Mouse (Mus musculus) MEL (cell line): ENCODE results near the gene Socs5. TPM values are rescaled to one million over a fixed set of nuclear protein-coding genes. Genes with fewer than 3 reads are reported as not detected.

Experiments
- DNase-seq: peaks from one replicate; pipeline ENCODE4 v3.0.0; 2011; ENCODE audit warnings: low read depth, low spot score
- H3K27ac ChIP-seq: 2 replicates; pipeline ENCODE4 v1.5.1; 2012; ENCODE audit warnings: low read depth, mild to moderate bottlenecking, control low read depth, low read length, moderate library complexity; ENCODE audit not compliant: control insufficient read depth
- H3K27me3 ChIP-seq, 2 experiments: fragments of 150-350 bp in 1 of 2; sonication (generic) in 1 of 2; 2 replicates each; pipeline ENCODE4 v1.6.1; 2012; ENCODE audit warnings: low read length in 2 of 2, mild to moderate bottlenecking in 2 of 2, improper control_type of control experiment in 1 of 2, moderate library complexity in 1 of 2; ENCODE audit not compliant: insufficient read depth in 2 of 2, control insufficient read depth in 1 of 2
- H3K36me3 ChIP-seq, 2 experiments: 2 replicates each; pipeline ENCODE4 v1.6.1; 2012 to 2014; ENCODE audit warnings: low read length in 2 of 2, improper control_type of control experiment in 1 of 2, inconsistent platforms in 1 of 2, mild to moderate bottlenecking in 1 of 2; ENCODE audit not compliant: insufficient read depth in 2 of 2, control insufficient read depth in 1 of 2
- H3K4me1 ChIP-seq, 2 experiments: fragments of 150-350 bp in 1 of 2; sonication (generic) in 1 of 2; 2 replicates each; pipeline ENCODE4 v1.6.1; 2012; ENCODE audit warnings: low read length in 2 of 2, improper control_type of control experiment in 1 of 2, mild to moderate bottlenecking in 1 of 2; ENCODE audit not compliant: insufficient read depth in 2 of 2, control insufficient read depth in 1 of 2
- H3K4me3 ChIP-seq, 2 experiments: fragments of 150-350 bp in 1 of 2; sonication (generic) in 1 of 2; 2 replicates each; pipeline ENCODE4 v1.5.1; 2012; ENCODE audit warnings: low read depth in 2 of 2, low read length in 2 of 2, mild to moderate bottlenecking in 2 of 2, moderate library complexity in 2 of 2, control low read depth in 1 of 2, improper control_type of control experiment in 1 of 2; ENCODE audit not compliant: control insufficient read depth in 1 of 2, insufficient read depth in 1 of 2
- H3K79me2 ChIP-seq: 2 replicates; pipeline ENCODE4 v1.6.1; 2012; ENCODE audit warnings: mild to moderate bottlenecking, low read length, moderate library complexity; ENCODE audit not compliant: control insufficient read depth, poor library complexity, insufficient read depth
- H3K9ac ChIP-seq: 2 replicates; pipeline ENCODE4 v1.6.1; 2012; ENCODE audit warnings: low read depth, mild to moderate bottlenecking, control low read depth, low read length, moderate library complexity; ENCODE audit not compliant: control insufficient read depth, poor library complexity, severe bottlenecking
- H3K9me3 ChIP-seq: fragments of 150-350 bp; sonication (generic); replicated peaks from 2 replicates; pipeline ENCODE4 v1.6.1; 2012; ENCODE audit warnings: mild to moderate bottlenecking, low read length, improper control_type of control experiment, moderate library complexity; ENCODE audit not compliant: insufficient read depth
- E2F4 ChIP-seq: IDR thresholded peaks from 2 replicates; pipeline ENCODE4 v1.6.1; 2011; ENCODE audit warnings: low read depth, low read length, improper control_type of control experiment, borderline replicate concordance
- ETS1 ChIP-seq: IDR thresholded peaks from 2 replicates; pipeline ENCODE4 v1.6.1; 2012; ENCODE audit warnings: low read depth, mild to moderate bottlenecking, inconsistent platforms, low read length, improper control_type of control experiment, moderate library complexity
- GABPA ChIP-seq: IDR thresholded peaks from 2 replicates; pipeline ENCODE4 v1.6.1; 2012; ENCODE audit warnings: low read depth, mild to moderate bottlenecking, inconsistent platforms, low read length, improper control_type of control experiment, moderate library complexity
- HCFC1 ChIP-seq: IDR thresholded peaks from 2 replicates; pipeline ENCODE4 v1.6.1; 2012; ENCODE audit warnings: low read depth, mild to moderate bottlenecking, inconsistent platforms, low read length, improper control_type of control experiment, moderate library complexity
- JUND ChIP-seq: IDR thresholded peaks from 2 replicates; pipeline ENCODE4 v1.6.1; 2011; ENCODE audit warnings: low read depth, mild to moderate bottlenecking, improper control_type of control experiment, low read length
- KAT2A ChIP-seq: conservative IDR thresholded peaks from 2 replicates; pipeline ENCODE4 v1.6.1; 2012; ENCODE audit warnings: low read depth, low read length, improper control_type of control experiment, inconsistent platforms
- MAFK ChIP-seq: IDR thresholded peaks from 2 replicates; pipeline ENCODE4 v1.6.1; 2011; ENCODE audit warnings: low read depth, mild to moderate bottlenecking, low read length, improper control_type of control experiment, borderline replicate concordance
- MAX ChIP-seq: IDR thresholded peaks from 2 replicates; pipeline ENCODE4 v1.6.1; 2011; ENCODE audit warnings: low read length, improper control_type of control experiment
- MAZ ChIP-seq: IDR thresholded peaks from 2 replicates; pipeline ENCODE4 v1.6.1; 2012; ENCODE audit warnings: low read depth, mild to moderate bottlenecking, inconsistent platforms, low read length, improper control_type of control experiment
- MYC ChIP-seq: IDR thresholded peaks from 2 replicates; pipeline ENCODE4 v1.6.1; 2011; ENCODE audit warnings: low read depth, mild to moderate bottlenecking, low read length, improper control_type of control experiment, moderate library complexity
- NELFE ChIP-seq: IDR thresholded peaks from 2 replicates; pipeline ENCODE4 v1.6.1; 2011; ENCODE audit warnings: low read depth, low read length, improper control_type of control experiment
- NRF1 ChIP-seq: IDR thresholded peaks from 2 replicates; pipeline ENCODE4 v1.6.1; 2014; ENCODE audit warnings: low read depth, mild to moderate bottlenecking, inconsistent platforms, low read length, improper control_type of control experiment, moderate library complexity; ENCODE audit not compliant: poor library complexity, insufficient read depth, severe bottlenecking
- POLR2A ChIP-seq, 2 experiments: IDR thresholded peaks; 2 replicates each; pipeline ENCODE4 v1.6.1; 2011 to 2012; ENCODE audit warnings: low read length in 2 of 2, mild to moderate bottlenecking in 2 of 2, control low read depth in 1 of 2, improper control_type of control experiment in 1 of 2, low read depth in 1 of 2, moderate library complexity in 1 of 2; ENCODE audit not compliant: control insufficient read depth in 1 of 2, insufficient read depth in 1 of 2, poor library complexity in 1 of 2
- POLR2AphosphoS5 ChIP-seq: IDR thresholded peaks from 2 replicates; pipeline ENCODE4 v1.6.1; 2012; ENCODE audit warnings: low read depth, borderline replicate concordance, mild to moderate bottlenecking, inconsistent platforms, low read length, moderate library complexity, mixed read lengths
- SMC3 ChIP-seq: IDR thresholded peaks from 2 replicates; pipeline ENCODE4 v1.6.1; 2011; ENCODE audit warnings: low read depth, low read length, improper control_type of control experiment
- UBTF ChIP-seq: IDR thresholded peaks from 2 replicates; pipeline ENCODE4 v1.6.1; 2012; ENCODE audit warnings: low read depth, mild to moderate bottlenecking, inconsistent platforms, low read length, improper control_type of control experiment, moderate library complexity, borderline replicate concordance; ENCODE audit not compliant: insufficient read depth
- USF1 ChIP-seq: IDR thresholded peaks from 2 replicates; pipeline ENCODE4 v1.6.1; 2014; ENCODE audit warnings: low read depth, mild to moderate bottlenecking, inconsistent platforms, low read length, improper control_type of control experiment, moderate library complexity
- ZC3H11A ChIP-seq: IDR thresholded peaks from 2 replicates; pipeline ENCODE4 v1.6.1; 2012; ENCODE audit warnings: low read depth, mild to moderate bottlenecking, inconsistent platforms, low read length, improper control_type of control experiment
- ZKSCAN1 ChIP-seq: IDR thresholded peaks from 2 replicates; pipeline ENCODE4 v1.6.1; 2012; ENCODE audit warnings: low read depth, mild to moderate bottlenecking, inconsistent platforms, low read length, improper control_type of control experiment, moderate library complexity
- ZMIZ1 ChIP-seq: IDR thresholded peaks from 2 replicates; pipeline ENCODE4 v1.6.1; 2012; ENCODE audit warnings: low read depth, mild to moderate bottlenecking, inconsistent platforms, low read length, improper control_type of control experiment, moderate library complexity
- ZNF384 ChIP-seq: IDR thresholded peaks from 2 replicates; pipeline ENCODE4 v1.6.1; 2012; ENCODE audit warnings: low read depth, mild to moderate bottlenecking, inconsistent platforms, low read length, improper control_type of control experiment
- polyA plus RNA-seq, 2 experiments: library from polyadenylated mRNA; stranded (reverse) in 1 of 2; unstranded in 1 of 2; fragments of >175 nt in 1 of 2; fragments of >200 nt in 1 of 2; gene quantifications; 2 replicates each; pipeline versions ENCODE4 v1.2.1 to v1.2.4; 2012; ENCODE audit warnings: low replicate concordance in 2 of 2, low read depth in 1 of 2; ENCODE audit not compliant: insufficient read length in 2 of 2, insufficient read depth in 1 of 2, missing spikeins in 1 of 2
- total RNA-seq: library from RNA; depleted of rRNA; stranded (reverse); fragments of 300-350 nt; gene quantifications from 2 replicates; pipeline ENCODE4 v1.2.3, GENCODE M21; 2012

Gene Socs5
- total and polyA plus RNA-seq, 3 experiments, result 6.4 to 9.7 TPM; not detected in 1

DNA sequence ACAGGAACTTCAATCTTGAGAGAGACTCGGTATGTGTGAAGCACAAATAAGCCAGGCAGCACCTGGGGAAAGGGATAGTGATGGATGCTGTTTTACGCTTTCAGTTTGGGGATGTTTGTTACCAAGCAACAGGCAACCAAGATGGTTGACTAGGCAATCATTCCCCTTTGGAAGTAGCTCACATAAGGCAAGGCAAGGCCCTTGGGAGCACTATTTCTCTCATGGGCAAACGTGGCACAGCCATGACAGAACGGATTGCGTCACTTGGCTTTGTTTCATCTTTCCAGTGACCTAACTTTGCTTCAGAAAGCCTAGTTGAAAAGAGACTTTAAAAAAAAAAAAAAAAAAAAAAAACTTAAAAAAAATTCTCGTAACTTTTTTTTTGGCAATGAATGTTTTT is 21.8 kb upstream of the Socs5 start:
- H3K4me1 ChIP-seq, result no peaks in the 10 kb centered on the region
- no peak overlapping the region for H3K4me3 ChIP-seq
- H3K9me3 ChIP-seq, result no peaks in the 10 kb centered on the region
- no peak overlapping the region for H3K9ac ChIP-seq
- no peak for TF ChIP-seq POLR2AphosphoS5
- no peak for TF ChIP-seq MYC
- no peak for TF ChIP-seq UBTF
- TF ChIP-seq HCFC1, result no peak
- no peak for TF ChIP-seq MAFK
- TF ChIP-seq MAX, result no peak
- no peak overlapping the region for H3K27ac ChIP-seq
- DNase-seq, result no peak
- peaks cover 3 to 4% of the 10 kb centered on the region in 2 experiments; a peak in 3 of 4 replicates for H3K27me3 ChIP-seq
- no peaks in the 10 kb centered on the region for H3K79me2 ChIP-seq
- no peaks in the 10 kb centered on the region for H3K36me3 ChIP-seq

DNA sequence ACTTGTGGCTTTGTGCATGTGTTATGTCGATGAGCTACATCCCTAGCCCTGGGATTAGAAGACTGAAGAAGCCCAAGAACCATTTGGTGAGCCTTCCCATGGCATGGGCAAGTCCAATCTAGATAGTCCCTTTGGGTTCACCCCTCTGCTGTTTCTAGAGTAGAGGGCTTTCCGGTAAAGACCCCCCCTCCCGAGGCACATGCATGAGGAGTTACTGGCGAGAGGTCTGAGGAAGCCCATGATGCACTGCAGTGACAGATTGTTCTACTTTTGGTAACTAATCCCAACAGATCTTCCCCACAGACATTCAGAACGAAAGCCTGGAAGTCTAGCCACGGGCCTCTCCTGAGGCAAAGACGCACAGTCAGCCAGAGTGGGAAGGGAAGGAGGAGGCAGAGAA is 18.2 kb upstream of the Socs5 start:
- no peaks in the 10 kb centered on the region for H3K79me2 ChIP-seq
- H3K9me3 ChIP-seq, result no peaks in the 10 kb centered on the region
- H3K9ac ChIP-seq, result no peak overlapping the region
- H3K4me3 ChIP-seq, result no peak overlapping the region
- no peaks in the 10 kb centered on the region for H3K4me1 ChIP-seq
- no peak for DNase-seq
- H3K36me3 ChIP-seq, result no peaks in the 10 kb centered on the region
- TF ChIP-seq KAT2A (no peak), USF1 (no peak)
- H3K27ac ChIP-seq, result no peak overlapping the region
- H3K27me3 ChIP-seq, result peaks cover 3 to 6% of the 10 kb centered on the region in 2 experiments

DNA sequence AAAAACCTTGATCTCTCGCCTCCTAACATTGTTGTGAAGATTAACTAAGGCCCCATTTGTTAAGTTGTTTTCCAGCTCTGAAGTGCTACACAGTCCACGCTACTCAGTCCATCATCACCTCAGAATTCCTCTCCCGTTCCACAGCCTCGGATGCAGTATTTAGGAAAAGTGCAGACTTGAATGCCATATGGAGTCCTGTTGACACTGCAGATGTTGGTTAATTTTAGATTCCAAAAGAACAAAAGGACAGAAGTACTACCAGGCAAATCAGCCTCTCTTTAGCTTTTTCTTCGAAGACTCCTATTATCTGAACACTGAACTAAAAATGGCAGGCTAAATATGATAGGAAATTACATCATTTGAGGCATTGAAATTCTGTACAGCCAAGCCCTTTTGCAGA is 14.4 kb upstream of the Socs5 start:
- TF ChIP-seq ZC3H11A, result no peak
- Histone ChIP-seq H3K9ac (no peak overlapping the region), H3K36me3 (no peaks in the 10 kb centered on the region), H3K27me3 (peaks cover 0 to 6% of the 10 kb centered on the region in 2 experiments; a peak in 3 of 4 replicates), H3K4me3 (no peak overlapping the region), H3K79me2 (no peaks in the 10 kb centered on the region), H3K27ac (no peak overlapping the region), H3K4me1 (no peaks in the 10 kb centered on the region), H3K9me3 (no peaks in the 10 kb centered on the region)
- no peak for DNase-seq

DNA sequence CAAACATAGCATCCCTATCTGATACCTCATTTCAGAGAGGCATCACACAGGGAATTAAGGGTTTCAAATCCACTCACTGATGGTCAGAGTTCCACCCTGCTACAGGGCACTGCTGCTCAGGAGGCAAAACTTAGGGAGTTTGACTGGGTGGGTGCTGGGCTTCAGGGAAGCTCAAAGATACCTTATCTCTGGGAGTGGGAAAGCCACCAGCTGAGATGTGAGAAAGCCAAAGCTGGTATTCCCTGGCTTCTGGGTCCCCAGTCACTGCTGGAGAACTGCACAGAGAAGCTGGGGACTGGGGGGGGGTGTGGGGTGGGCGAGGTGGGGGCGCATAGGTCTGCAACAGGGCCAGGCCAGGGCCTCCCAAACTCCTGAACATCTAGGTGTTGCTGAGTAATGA is 10.5 kb upstream of the Socs5 start:
- no peak for DNase-seq
- H3K9ac ChIP-seq, result no peak overlapping the region
- no peak overlapping the region for H3K4me3 ChIP-seq
- H3K27ac ChIP-seq, result no peak overlapping the region
- no peaks in the 10 kb centered on the region for H3K4me1 ChIP-seq
- no peaks in the 10 kb centered on the region for H3K9me3 ChIP-seq
- no peaks in the 10 kb centered on the region for H3K79me2 ChIP-seq
- H3K36me3 ChIP-seq, result no peaks in the 10 kb centered on the region
- H3K27me3 ChIP-seq, result peaks cover 0 to 3% of the 10 kb centered on the region in 2 experiments; a peak in 1 of 4 replicates
- TF ChIP-seq POLR2A (IDR thresholded peaks at IDR 0.05; ENCODE audit: control insufficient read depth in 1 of 2, insufficient read depth in 1 of 2, low read depth in 1 of 2, low read length in 2 of 2, poor library complexity in 1 of 2) (no peak), ZMIZ1 (no peak), ZNF384 (no peak), MAZ (no peak), SMC3 (no peak), NELFE (no peak), ETS1 (no peak), GABPA (no peak), NRF1 (no peak), USF1 (no peak), E2F4 (no peak), JUND (no peak), ZKSCAN1 (no peak), ZC3H11A (no peak)
